Mouse (Mus musculus) ES-E14 (cell line): ENCODE measurements at regions not wholly inside any gene's neighbourhood (a gene's known extent, or its start where the extent isn't known, plus 50 kb on each side); places are given as distances from the start of the nearest gene placed in this dataset.

Source experiments
- DNase-seq: peaks from one replicate; pipeline ENCODE4 v3.0.0-alpha.2; 2013; ENCODE audit warnings: low read depth, low spot score
- H3K27ac ChIP-seq: 2 replicates; pipeline ENCODE4 v1.5.1; 2012; ENCODE audit warnings: low read depth, mild to moderate bottlenecking, low read length, moderate library complexity, mixed read lengths; ENCODE audit not compliant: poor library complexity, insufficient read depth, severe bottlenecking
- H3K36me3 ChIP-seq: 2 replicates; pipeline ENCODE4 v1.6.1; 2012; ENCODE audit warnings: mild to moderate bottlenecking, low read length, moderate library complexity, mixed read lengths; ENCODE audit not compliant: control insufficient read depth, poor library complexity, insufficient read depth, severe bottlenecking
- H3K4me1 ChIP-seq, 2 experiments: fragments of 150-350 bp in 1 of 2; sonication (generic) in 1 of 2; 2 replicates each; pipeline ENCODE4 v1.6.1; 2012; ENCODE audit warnings: low read length in 2 of 2, mild to moderate bottlenecking in 1 of 2, mixed read lengths in 1 of 2; ENCODE audit not compliant: control insufficient read depth in 2 of 2, insufficient read depth in 2 of 2, poor library complexity in 1 of 2
- H3K4me3 ChIP-seq, 2 experiments: fragments of 150-350 bp in 1 of 2; sonication (generic) in 1 of 2; 2 replicates each; pipeline ENCODE4 v1.5.1; 2012; ENCODE audit warnings: low read length in 2 of 2, low read depth in 1 of 2, mild to moderate bottlenecking in 1 of 2, mixed read lengths in 1 of 2; ENCODE audit not compliant: insufficient read depth in 1 of 2, poor library complexity in 1 of 2, severe bottlenecking in 1 of 2
- H3K9ac ChIP-seq: 2 replicates; pipeline ENCODE4 v1.6.1; 2012; ENCODE audit warnings: low read depth, mild to moderate bottlenecking, low read length, mixed read lengths; ENCODE audit not compliant: poor library complexity, insufficient read depth, severe bottlenecking
- H3K9me3 ChIP-seq: fragments of 150-350 bp; sonication (generic); 2 replicates; pipeline ENCODE4 v1.6.1; 2012; ENCODE audit warnings: low read depth, mild to moderate bottlenecking, low read length; ENCODE audit not compliant: control insufficient read depth, insufficient read depth
- CHD2 ChIP-seq: IDR thresholded peaks from 2 replicates; pipeline ENCODE4 v1.6.1; 2014; ENCODE audit warnings: mild to moderate bottlenecking, low read depth, low read length, inconsistent platforms
- HCFC1 ChIP-seq: IDR thresholded peaks from 2 replicates; pipeline ENCODE4 v1.6.1; 2012; ENCODE audit warnings: low read length, inconsistent platforms, borderline replicate concordance; ENCODE audit not compliant: insufficient read depth
- MAFK ChIP-seq: IDR thresholded peaks from 2 replicates; pipeline ENCODE4 v1.6.1; 2014; ENCODE audit warnings: mild to moderate bottlenecking, low read depth, low read length, inconsistent platforms; ENCODE audit not compliant: insufficient read depth
- ZC3H11A ChIP-seq: IDR thresholded peaks from 2 replicates; pipeline ENCODE4 v1.6.1; 2012; ENCODE audit warnings: low read depth, mild to moderate bottlenecking, inconsistent platforms, low read length, borderline replicate concordance
- ZNF384 ChIP-seq: IDR thresholded peaks from 2 replicates; pipeline ENCODE4 v1.6.1; 2012; ENCODE audit warnings: low read depth, low read length, inconsistent platforms
- in situ Hi-C, 2 experiments: fragments of 600-800 bp; cut with MboI; formaldehyde crosslinking; loops; one replicate each; pipeline ENCODE4 v1.15.1; 2025; ENCODE audit warnings: low sequenced_read_pairs in 2 of 2, inconsistent platforms in 1 of 2; ENCODE audit not compliant: unreplicated experiment in 2 of 2

DNA sequence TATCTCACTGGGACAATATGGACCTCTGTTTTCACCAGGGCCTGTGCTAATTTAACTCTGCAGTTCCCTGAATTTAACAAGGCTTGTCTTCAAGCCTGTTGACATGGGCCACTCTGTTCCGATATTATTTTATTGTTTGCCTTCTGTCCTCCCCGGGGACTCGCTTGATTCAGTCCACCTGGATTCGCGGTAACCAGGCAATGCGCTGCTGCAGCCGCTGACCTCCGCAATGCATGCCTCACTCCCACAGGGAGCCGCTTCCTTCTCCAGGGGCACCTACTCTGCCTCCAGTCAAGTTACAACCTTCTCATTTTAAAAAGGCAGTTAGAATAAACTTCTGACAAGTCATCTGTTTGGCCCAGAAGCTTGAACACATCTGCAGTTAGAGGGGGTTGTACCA is 274.3 kb downstream of the Irx1 start:
- H3K4me3 ChIP-seq: no peak overlapping the region
- in situ Hi-C loops: no loop called here
- DNase-seq: no peak
- H3K27ac ChIP-seq: no peak overlapping the region
- TF ChIP-seq MAFK: no peak
- no peak for TF ChIP-seq ZC3H11A
- TF ChIP-seq ZNF384: no peak
- TF ChIP-seq HCFC1: no peak
- H3K9ac ChIP-seq: no peak overlapping the region
- H3K36me3 ChIP-seq: no peaks in the 10 kb centered on the region
- H3K9me3 ChIP-seq: no peaks in the 10 kb centered on the region
- no peaks in the 10 kb centered on the region for H3K4me1 ChIP-seq

DNA sequence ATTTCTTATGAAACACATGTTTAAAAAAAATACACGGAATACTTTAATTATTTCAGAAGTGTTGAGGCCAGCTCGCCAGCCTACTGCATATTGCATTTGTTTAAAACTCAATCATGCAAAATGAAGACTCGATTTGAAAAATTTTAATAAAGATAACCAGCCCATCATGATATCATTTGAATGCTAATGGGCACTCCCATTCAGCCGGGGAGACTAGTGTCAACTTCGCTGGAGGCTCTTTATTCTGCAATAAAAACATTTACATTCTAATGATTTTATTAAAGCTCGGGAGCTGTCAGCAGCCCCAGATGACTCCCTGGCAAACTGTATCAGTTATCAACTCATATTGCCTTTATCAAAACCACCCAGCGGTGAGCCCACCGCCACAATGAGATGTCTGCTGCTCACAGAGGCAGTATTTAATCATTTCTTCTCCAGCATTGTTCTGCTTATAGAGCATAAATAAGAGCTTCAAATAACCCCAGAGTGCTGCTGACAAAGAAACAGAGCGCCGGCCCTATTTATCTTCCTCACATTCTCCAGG is 287.4 kb downstream of the Irx1 start:
- no peak overlapping the region for H3K9ac ChIP-seq
- H3K4me1 ChIP-seq: no peaks in the 10 kb centered on the region
- no peak overlapping the region for H3K4me3 ChIP-seq
- in situ Hi-C loops: no loop called here
- TF ChIP-seq HCFC1: no peak
- TF ChIP-seq CHD2: no peak
- no peak for TF ChIP-seq ZNF384
- TF ChIP-seq MAFK: no peak
- no peak for TF ChIP-seq ZC3H11A
- no peak overlapping the region for H3K27ac ChIP-seq
- H3K9me3 ChIP-seq: no peaks in the 10 kb centered on the region
- H3K36me3 ChIP-seq: no peaks in the 10 kb centered on the region
- DNase-seq: no peak

DNA sequence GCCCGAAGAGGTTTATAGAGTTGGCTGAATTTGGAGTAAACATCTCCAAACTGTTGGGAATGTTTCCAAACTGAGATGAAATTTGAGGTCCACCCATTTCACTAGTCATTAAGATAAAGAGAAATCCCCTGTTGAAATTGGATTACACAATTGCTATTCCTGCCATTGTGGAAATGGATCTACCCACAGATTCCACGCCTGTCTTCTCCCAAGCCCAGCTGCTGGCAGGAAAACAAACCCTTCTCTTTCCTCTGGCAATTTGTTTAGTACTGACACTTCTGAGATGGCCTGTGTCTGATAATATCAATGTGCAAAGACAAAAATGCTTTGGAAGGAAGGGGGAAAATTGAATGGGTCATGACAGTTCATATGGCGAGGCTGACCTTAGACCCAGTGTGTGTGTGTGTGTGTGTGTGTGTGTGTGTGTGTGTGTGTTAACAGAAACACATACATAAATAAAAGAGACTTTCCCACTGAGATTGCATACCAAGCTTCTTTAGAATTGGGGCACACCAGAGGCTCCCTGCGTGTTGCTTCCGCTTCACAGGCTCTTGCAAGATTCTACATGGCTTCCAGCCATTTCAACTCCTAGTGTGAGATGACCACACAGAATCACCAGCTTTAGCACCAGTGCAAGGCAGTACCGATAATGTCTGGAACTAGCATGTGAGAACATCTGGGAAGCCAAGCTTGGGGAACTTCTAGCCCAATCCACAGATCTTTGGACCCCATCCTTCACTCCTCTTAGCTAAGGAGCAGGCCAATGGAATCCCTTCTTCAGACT is 293.4 kb downstream of the Irx1 start:
- Histone ChIP-seq H3K4me1 (no peaks in the 10 kb centered on the region), H3K27ac (no peak overlapping the region), H3K36me3 (no peaks in the 10 kb centered on the region), H3K9me3 (no peaks in the 10 kb centered on the region), H3K4me3 (no peak overlapping the region), H3K9ac (no peak overlapping the region)
- in situ Hi-C loops: no loop called here
- TF ChIP-seq CHD2: no peak
- TF ChIP-seq ZC3H11A: no peak
- TF ChIP-seq MAFK: no peak
- TF ChIP-seq HCFC1: no peak
- TF ChIP-seq ZNF384: no peak
- DNase-seq: no peak

GRCm38 (mm10) chr13:71668256-71668655 is 295.3 kb downstream of the Irx1 start:
- no peak for DNase-seq
- TF ChIP-seq ZNF384 (no peak), HCFC1 (no peak), CHD2 (no peak), ZC3H11A (no peak), MAFK (no peak)
- H3K4me3 ChIP-seq: no peak overlapping the region
- H3K27ac ChIP-seq: no peak overlapping the region
- in situ Hi-C loops: no loop called here
- H3K4me1 ChIP-seq: no peaks in the 10 kb centered on the region
- no peaks in the 10 kb centered on the region for H3K36me3 ChIP-seq
- H3K9ac ChIP-seq: no peak overlapping the region
- no peaks in the 10 kb centered on the region for H3K9me3 ChIP-seq
